Mouse (Mus musculus) gastrocnemius, postnatal 25 days (tissue): ENCODE results near the gene Pald1. TPM values are rescaled to one million over a fixed set of nuclear protein-coding genes. Genes with fewer than 3 reads are reported as not detected.

Experiments used
- DNase-seq: peaks from one replicate; pipeline ENCODE4 v3.0.0; 2022
- total RNA-seq, 2 experiments: library from RNA; stranded (reverse); gene quantifications; 1 replicate in 1 of 2; 2 replicates in 1 of 2; pipeline ENCODE4 v1.2.3; 2021

The Pald1 gene
- total RNA-seq, 2 experiments from 2014 or later = 3.8 to 9.8 TPM

DNA sequence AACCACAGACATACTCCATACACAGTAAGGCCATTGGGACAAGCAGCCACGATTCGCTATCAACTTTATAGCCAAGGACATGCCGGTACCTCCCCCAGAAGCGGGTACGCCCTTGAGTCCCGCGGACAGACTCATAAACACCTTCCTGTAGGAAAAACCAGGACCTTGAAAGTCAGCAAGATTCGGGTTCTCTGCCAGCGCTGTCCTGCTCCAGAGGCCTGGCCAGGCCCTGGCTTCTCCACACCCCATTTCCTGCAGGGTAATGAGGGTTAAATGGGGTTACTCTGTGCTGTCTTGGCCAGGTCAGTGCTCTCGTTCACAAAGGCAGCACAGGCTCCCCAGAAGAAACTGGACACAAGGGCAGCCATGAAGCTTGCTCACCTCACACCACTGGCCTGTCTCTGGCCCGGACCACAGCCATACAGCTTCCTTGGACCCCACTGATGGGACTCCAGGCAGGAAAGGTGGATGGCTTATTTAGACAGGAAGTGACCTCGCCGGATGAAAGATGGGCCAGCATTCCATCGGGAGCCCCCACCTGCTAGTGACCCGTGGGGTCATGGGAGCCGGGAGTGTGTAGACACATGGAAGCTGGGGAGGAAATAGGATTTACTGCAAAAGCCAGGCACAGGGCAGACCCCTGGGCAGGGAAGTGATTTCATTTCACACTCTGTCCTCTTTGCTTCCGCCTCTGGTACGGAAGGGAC lies 12.9 kb downstream of the Pald1 start:
- peak; percentile 73 for DNase-seq

DNA sequence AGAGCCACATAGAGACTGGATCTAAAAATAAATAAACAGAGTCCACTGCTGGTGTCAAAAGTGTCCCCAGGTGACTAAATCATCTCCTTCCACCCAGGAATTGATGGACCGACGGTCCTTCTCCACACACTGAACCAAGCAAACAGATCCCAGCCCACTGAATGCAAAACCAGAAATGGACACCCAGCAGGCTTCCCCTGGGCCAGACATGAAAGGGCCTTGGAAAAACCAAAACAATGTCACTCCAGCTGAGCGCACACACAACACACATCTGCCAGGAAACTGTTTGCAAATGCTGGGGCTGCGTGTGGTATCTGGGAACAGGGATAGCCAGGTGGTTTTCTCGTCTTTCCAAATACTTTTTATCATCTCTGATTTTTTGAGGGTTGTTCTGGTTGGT lies 13.6 kb downstream of the Pald1 start:
- DNase-seq = peak; percentile 47

DNA sequence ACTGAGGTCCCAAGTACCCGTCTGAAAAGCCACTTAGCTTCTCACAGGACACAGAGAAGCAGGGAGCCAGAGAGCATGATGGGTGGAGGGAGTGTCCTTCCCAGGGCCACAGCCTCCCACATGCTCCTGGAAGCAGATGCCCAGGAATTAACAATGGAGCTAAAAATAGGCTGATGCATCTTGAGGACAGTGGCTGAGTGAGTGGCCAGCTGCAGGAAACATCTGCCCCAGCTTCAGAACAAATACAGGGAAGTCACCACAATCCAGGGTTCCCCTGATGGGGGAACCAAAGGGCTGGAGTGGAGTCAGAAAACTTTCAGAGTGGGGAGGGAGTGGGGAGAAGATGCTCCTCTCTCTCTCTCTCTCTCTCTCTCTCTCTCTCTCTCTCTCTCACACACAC lies 17.4 kb downstream of the Pald1 start:
- peak; percentile 59 for DNase-seq

DNA sequence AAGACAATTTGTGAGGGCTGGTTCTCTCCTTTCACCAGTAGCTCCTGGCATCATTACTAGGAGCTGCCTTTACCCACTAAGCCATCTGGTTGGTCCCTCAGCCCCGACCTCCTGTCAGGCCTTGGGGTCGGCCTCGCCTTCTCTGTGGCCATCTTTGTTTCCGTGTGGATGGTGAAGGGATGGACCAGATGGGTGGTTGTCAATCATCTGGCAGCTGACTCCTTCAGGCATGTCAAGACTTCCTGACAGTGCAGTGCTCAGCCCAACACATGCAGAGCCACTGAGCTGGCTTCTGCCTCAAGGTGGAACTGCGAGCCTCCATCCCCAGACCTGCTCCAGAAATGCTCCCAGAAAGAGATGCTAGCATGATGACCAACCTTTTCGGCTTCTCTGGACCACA lies 18.9 kb downstream of the Pald1 start:
- no peak for DNase-seq

DNA sequence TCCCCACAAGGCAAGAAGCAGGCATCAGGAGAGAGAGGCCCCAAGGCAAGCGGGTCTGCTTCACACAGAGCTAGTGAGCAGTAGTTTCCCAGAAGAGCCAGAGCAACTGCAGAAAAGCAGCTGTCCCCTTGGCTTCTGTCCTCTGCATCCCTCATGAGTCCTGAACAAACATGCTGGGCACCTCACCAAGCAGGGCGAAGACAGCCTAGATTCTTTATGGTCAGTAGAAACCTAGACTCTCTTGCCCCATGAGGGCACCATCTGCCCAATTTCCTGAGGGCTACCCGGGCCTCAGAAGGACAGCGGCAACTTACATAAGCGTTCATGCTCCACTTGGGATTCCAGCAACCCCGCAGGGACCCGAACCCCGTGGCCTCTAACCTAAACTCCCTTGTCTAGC lies 20.3 kb downstream of the Pald1 start:
- peak; percentile 71 for DNase-seq

DNA sequence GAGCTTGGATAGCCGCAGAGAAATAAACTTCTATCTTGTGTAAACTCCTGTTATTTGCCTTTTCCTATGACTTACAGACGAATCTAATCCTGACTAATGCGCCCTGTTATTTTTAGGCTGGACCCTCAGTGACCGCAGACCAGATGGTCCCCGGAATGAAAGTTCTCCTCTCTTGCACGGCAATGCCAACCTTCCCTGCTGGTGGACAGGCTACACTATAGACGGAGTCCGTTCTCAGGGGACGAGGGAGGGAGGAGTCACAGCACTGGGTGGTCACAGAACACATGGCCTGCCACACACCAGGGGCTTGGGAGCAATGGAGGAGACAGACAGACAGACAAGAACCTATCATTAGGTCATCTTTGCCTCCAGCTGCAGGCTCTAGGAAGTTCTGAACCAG lies 20.8 kb downstream of the Pald1 start:
- no peak for DNase-seq

DNA sequence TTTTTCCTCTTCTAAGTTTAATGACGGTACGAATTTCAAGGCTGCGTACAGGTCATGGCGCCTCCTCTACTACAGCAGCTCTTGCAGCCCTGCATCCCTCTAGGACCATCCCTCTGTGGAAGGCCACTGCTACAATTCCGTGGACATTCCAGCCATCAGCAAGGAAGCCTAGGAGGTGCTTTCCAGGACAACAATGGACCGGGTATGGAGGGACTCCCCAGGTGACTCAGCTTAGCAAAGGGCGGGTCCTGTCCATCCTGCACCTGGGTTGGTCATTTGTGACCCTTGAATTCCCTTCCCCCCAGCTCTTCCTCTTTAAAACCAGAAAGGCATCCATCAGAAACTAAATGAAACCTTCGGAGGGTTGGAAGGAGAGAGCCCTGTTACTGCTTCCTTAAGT lies 22.7 kb downstream of the Pald1 start:
- no peak for DNase-seq

DNA sequence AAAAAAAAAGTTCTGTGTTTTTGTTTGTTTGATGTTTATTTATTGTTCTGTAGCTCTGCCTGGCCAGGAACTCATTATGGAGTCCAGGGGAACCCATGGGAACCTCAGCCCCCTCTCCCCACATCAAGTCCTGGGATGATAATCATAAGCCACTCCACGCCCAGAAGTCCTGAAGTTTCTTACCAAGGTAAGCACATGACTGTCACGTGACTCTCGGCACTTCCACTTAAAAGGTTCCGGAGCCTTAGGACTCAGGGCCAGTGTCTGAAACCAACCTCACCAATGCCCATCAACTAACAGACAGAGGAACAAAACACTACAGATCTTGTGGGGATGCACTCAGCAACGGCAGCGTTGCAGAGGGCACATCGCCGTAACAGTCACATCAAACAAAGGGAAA lies 23.9 kb downstream of the Pald1 start:
- no peak for DNase-seq

DNA sequence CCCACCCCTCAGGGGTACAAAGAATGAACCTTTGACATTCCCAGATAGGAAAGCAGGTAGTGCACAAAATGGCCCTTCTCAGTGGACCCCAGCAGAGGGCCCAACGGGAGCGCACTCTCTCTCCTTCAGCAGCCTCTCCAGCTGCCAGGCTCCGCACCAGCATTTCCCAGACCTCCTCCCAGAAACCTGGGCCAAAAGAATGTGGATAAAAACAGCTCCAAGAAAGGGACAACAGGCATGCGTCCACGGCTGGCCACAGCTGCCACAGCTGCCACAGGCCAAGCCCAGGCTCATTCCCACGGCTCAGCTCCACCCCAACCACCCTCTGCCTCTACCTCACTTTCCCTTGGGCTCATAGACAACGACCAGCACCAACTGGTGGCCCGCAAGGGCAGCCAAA lies 25.7 kb downstream of the Pald1 start:
- peak; percentile 46 for DNase-seq

DNA sequence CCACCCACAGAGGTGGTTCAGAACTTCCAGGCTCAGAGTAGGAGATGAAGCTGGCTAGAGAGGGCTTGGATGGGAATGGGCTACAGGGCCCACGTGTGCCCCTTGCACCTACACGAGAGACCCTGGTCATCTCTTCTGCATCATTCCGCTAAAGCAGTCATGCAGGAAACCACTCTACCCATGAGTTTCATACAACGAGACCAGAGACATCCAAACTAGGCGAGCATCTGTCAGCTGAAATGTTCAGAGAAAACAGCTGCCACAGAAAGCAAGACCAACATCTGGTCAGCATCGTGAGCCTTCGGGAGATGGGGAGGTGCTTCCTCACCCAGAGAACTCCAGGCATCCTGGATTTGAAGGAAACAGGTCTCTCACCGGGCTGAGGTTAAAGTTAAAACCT lies 26.8 kb downstream of the Pald1 start:
- no peak for DNase-seq

DNA sequence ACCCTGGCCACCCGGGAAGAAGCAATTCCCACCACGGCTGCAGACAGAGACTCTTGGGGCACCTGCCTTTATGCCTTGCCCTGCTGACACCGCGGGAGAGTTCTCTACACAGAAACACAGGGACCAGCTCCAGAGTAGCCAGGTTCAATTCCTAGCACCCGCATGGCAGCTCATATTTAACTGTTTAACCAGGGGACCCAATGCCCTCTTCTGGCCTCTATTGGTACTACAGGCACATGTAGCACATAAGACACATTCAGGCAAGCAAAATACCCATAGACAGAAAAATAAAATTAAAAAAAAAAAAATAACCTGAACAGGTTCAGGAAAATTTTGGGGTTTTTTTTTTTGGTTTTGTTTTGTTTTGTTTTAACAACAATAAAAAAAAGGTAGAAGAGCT lies 27.2 kb downstream of the Pald1 start:
- DNase-seq = no peak

DNA sequence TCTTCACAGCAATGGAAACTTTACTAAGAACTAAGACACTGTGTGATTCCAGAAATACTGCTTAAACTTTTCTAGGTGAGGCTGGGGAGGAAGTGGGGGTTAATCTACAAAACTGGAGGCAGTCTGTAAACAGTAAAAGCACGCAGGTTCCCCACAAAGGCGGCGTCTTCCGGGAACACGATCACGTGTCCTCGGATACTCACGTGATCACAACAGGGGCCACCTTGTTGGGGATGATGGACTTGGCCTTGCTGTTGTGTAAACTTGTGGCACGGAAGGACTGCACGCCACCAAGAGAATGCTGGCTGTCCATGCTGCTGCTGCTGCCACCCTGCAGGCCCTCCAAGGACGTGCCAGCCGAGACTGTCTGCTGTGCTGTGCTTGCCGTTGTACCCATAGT lies 27.7 kb downstream of the Pald1 start:
- no peak for DNase-seq

DNA sequence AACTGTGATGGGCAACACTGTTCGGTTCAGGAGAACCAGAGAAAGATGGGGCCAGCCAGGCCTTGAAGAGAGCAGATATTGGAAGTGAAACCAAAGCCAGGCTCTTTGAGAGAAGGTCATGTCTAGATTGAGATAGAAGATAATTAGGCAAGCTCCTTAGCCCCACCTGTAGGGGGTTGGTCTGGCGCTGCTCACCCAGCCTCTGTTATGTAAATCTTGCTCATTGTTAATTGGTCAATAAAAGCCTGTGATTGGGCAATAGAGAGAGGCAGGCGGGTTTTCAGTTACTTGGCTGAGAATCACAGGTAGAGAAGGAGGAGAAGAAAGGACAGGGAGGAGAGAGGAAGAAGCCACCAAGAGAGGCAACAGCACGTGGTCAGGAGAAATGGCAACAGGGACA lies 32.1 kb downstream of the Pald1 start:
- DNase-seq = no peak

DNA sequence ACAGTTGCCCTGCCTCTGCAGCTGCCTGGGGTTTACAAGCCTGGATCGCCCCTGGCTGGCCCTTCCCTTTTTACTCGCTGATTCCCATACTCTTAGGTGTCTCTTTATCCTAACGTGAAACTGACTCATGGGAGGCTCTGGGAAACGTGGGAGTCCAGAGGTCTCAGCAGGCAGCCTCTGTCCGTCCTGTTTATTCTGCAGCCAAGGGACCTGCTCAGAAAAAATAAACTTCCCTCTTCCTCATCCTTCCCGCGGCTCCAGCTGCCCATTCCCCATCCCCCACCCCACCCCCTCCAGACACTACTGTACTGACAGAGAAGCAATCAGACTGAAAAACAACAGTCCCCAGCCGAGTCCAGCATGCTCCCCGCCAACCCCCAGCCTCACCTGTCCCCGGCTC lies 37.0 kb downstream of the Pald1 start:
- DNase-seq = no peak

DNA sequence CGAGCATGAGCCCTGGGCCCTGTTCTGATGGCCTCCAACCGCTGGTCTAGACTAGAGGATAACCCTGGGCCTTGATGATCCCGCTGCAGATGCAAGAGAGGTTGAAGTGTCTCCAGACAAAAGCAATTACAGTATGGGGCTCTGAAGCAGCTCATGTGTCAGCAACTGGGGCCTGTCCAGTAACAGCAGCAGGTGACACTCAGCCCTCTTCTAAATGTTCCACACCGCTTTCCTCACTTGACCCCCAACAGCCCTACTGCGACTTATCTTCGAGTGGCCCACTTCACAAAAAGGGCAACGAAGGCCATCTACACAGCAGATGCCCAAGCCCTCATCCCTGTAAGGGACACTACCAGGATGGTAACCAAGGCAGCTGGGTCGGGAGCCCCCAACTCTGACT lies 38.2 kb downstream of the Pald1 start:
- no peak for DNase-seq

DNA sequence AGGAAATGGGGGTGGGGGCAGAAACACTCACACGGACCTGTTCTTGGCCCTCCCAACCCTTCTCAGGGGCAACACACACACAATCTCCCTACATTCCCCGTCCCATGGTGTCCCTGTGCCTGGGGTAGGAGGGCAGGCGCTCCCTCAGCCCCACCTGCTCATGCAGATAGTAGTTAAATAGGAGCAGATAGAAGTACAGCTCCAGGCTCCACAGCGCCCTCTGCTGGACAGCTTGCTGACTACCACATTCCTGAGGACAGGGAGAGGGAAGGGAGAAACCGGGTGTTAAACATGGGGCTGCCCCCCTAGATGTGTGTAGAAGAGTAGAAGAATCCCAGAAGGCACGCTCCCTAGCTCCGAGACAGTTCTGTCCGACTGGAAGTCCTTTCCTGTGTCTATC lies 39.4 kb downstream of the Pald1 start:
- peak; percentile 42 for DNase-seq

DNA sequence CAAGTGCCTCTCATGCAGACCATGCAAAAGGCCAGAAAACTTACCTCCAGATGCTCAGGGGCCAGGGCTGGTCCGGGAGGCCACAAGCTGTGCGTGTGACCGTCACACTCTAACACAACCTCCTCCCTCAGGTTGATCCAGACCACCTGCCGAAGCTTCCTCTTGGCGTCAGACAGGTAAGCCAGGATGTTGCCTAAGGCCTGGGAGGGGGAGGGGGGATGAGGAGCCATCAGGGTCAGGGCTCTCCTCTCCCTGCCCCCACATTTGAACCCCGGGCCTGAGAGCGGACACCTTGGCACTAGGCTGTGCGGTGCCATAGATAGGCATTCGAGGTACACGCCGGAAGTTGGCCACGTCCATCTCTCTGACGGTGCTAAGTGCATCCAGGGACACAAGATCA lies 40.6 kb downstream of the Pald1 start:
- no peak for DNase-seq

DNA sequence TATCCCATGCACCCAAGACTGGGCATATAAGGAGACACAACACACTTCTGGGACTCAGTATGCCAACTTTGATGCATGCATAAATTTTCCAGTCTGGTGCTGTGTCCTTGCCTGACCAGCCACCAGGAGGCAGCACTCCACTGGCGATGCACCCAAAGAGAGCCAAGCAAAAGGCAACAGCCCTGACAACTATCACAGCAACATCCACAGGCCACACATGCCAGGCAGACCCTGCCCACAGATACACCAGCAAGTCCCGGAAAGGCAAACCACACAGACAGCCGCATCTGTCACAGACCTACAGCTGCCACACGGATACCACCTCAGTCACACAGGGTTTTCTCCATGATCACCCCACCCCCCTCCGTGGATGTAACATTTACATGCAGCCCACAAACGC lies 41.8 kb downstream of the Pald1 start:
- peak; percentile 49 for DNase-seq

DNA sequence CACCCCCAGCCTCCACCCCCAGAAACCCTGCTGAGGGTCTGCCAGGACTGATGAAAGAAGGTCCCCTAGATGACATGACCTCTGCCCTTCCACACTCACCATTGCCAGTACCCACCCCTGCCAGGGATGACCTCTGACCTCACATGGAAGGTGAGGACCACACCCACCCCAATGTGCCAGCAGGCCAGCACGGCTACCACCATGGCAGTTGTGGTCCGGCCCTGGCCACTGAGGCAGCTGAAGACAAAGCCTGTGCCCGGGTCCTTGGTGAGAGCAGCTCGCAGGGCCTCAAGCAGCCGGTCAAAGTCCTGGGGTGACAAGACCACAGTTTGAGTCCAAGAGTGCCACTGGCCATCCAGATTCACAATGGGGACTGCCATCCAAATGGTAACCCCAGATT lies 42.3 kb downstream of the Pald1 start:
- DNase-seq = no peak

DNA sequence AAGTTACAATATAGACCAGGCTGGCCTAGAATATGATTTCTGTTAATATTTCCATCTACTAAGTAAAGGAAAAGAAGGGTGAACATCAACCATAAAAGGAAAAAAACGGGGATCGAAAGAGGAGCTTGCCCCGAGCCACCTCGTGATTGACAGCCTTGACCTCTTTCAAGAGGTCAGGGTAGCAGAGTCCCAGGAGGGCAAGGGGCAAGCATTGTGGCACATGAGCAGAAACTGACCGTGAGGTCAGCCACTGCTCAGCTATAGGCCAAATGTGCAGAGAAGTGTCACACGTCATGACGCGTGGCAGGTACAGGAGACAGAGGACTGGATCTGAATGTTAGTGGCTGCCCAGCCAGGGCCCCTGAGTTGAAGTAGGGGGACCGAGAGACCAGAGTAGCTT lies 43.1 kb downstream of the Pald1 start:
- no peak for DNase-seq

DNA sequence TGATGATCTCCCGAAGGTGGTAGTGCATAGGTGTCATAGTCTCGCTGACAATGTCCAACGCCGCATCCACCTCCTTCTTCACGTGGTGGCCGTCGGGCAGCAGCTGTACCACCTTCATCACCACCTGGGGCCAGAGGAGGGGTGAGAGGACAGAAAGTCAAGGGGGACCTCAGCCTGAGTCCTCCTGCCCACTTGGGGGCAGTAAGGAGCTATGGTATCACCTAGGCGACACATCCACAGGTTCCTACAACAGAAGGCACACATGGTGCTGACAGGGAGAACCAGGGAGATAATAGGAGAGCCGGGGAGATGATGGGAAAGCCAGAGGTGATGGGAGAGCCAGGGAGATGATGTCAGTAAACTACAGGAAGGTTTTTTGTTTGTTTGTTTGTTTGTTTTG lies 44.1 kb downstream of the Pald1 start:
- DNase-seq = no peak

DNA sequence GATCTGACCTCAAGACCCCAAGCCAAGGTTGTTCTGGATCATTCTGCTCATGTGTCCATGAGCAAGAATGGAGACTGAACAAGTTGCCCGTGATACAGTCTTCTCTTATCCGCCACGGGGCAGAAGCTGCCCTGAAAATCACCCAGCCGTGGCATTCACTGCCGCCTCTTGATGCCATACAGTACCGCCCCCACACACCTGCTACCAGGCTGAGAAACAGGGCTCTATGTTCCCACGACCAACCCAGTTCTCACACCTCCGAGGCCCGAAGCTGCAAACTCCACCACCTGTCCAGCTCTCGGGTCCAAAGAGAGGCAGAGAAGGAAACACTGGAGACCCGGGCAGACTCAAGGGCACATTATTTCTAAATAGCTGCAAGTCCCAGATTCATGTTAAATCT lies 45.7 kb downstream of the Pald1 start:
- DNase-seq = no peak

DNA sequence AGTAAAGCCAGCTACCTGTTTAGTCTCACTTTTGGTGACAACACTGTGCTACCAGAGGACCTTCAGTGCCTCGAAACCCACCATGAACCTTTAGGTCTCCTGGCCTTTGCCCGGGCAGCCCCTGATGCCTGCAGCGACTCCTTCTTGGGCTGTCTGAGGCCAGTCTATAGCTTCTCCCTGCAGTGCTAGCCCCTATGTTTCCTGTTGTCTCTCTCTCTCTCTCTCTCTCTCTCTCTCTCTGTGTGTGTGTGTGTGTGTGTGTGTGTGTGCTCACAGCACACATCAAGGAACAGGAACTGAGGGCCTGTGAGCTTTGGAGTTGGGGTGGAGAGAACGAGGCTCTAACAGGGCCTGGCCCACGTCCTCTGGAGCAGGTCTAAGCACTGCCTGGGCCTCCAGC lies 46.7 kb downstream of the Pald1 start:
- DNase-seq = no peak

DNA sequence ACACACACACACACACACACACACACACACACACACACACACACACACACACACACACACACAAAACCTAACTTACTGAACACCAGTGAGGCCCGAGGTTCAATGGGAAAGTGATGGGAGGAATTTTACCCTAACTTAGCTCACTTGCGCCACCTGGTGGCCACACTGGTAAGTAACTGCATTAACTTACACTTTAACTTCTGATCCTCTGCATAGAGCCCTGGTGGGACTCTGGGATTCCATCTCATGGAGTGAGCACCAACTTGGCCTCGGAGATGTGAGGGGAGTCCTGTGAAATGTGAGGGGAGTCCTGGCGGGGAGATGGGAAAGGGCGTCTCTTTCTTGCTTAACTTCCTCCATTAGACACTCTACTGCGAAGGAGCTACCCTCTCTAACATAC lies 47.2 kb downstream of the Pald1 start:
- DNase-seq = no peak

DNA sequence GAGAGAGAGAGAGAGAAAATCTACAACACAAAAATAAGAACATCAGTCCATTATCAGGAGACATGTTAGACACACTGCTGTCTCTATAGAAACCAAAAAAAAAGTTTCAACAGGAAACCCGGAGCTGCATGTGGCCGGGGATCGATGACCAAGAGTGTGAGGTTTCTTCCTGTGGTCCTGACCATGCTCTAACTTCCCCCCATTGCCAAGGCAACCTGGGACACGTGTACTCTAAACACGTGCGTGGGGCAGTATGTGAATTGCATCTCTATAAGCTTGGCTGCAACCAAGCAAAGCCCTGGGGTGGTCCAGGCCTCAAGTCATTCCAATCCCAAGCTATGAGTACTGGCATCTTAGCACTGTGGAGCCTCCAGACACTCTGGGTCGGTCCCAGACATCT lies 48.8 kb downstream of the Pald1 start:
- DNase-seq = no peak
